Mouse (Mus musculus) mature B cell (primary cell): ENCODE results near the gene Neb.

Source experiments
- in situ Hi-C: fragments of 300-500 bp; cut with MboI; formaldehyde crosslinking; loops from 2 replicates; pipeline ENCODE4 v1.14.3; 2019

Gene Neb

GRCm38 (mm10) chr2:52306635-52307034, 71.6 kb downstream of the Neb start:
- in situ Hi-C loops, result no loop called here

GRCm38 (mm10) chr2:52304554-52304953, 73.7 kb downstream of the Neb start:
- in situ Hi-C loops, result no loop called here

GRCm38 (mm10) chr2:52303405-52303804, 74.9 kb downstream of the Neb start:
- in situ Hi-C loops, result no loop called here

GRCm38 (mm10) chr2:52297969-52298368, 80.3 kb downstream of the Neb start:
- in situ Hi-C loops, result no loop called here

- in situ Hi-C loops, result no loop called here
Measured at GRCm38 (mm10) chr2:52296779-52297178, 81.5 kb downstream of the Neb start.

GRCm38 (mm10) chr2:52287436-52287835, 90.8 kb downstream of the Neb start:
- in situ Hi-C loops, result no loop called here

- in situ Hi-C loops, result no loop called here
Measured at GRCm38 (mm10) chr2:52286421-52286820, 91.9 kb downstream of the Neb start.

- in situ Hi-C loops, result no loop called here
Measured at GRCm38 (mm10) chr2:52272146-52272545, 106.1 kb downstream of the Neb start.

GRCm38 (mm10) chr2:52270911-52271310, 107.4 kb downstream of the Neb start:
- in situ Hi-C loops, result no loop called here

GRCm38 (mm10) chr2:52262149-52262548, 116.1 kb downstream of the Neb start:
- in situ Hi-C loops, result no loop called here

GRCm38 (mm10) chr2:52252037-52252436, 126.2 kb downstream of the Neb start:
- in situ Hi-C loops, result no loop called here

- in situ Hi-C loops, result no loop called here
Measured at GRCm38 (mm10) chr2:52248316-52248826, 129.9 kb downstream of the Neb start.

GRCm38 (mm10) chr2:52245091-52245490, 133.2 kb downstream of the Neb start:
- in situ Hi-C loops, result no loop called here

GRCm38 (mm10) chr2:52242691-52243090, 135.6 kb downstream of the Neb start:
- in situ Hi-C loops, result no loop called here

GRCm38 (mm10) chr2:52237892-52238291, 140.4 kb downstream of the Neb start:
- in situ Hi-C loops, result no loop called here

GRCm38 (mm10) chr2:52227584-52227983, 150.7 kb downstream of the Neb start:
- in situ Hi-C loops, result no loop called here

GRCm38 (mm10) chr2:52224366-52224765, 153.9 kb downstream of the Neb start:
- in situ Hi-C loops, result no loop called here

GRCm38 (mm10) chr2:52220074-52220473, 158.2 kb downstream of the Neb start:
- in situ Hi-C loops, result no loop called here

- in situ Hi-C loops, result no loop called here
Measured at GRCm38 (mm10) chr2:52215945-52216344, 162.3 kb downstream of the Neb start.

- in situ Hi-C loops, result no loop called here
Measured at GRCm38 (mm10) chr2:52212561-52212961, 165.7 kb downstream of the Neb start.

- in situ Hi-C loops, result no loop called here
Measured at GRCm38 (mm10) chr2:52211358-52211899, 166.8 kb downstream of the Neb start.

- in situ Hi-C loops, result no loop called here
Measured at GRCm38 (mm10) chr2:52210685-52211084, 167.6 kb downstream of the Neb start.

GRCm38 (mm10) chr2:52204992-52205391, 173.3 kb downstream of the Neb start:
- in situ Hi-C loops, result no loop called here

GRCm38 (mm10) chr2:52193629-52194028, 184.6 kb downstream of the Neb start:
- in situ Hi-C loops, result no loop called here
